Mouse (Mus musculus): ENCODE measurements around the gene Dcps.

Gene Dcps

GRCm38 (mm10) chr9:35131637-35132397 lies 44.0 kb downstream of the Dcps start:
- DNase-seq (ENCODE audit: low spot score) = no peak

GRCm38 (mm10) chr9:35128995-35129418 lies 46.9 kb downstream of the Dcps start:
- no peak for DNase-seq (ENCODE audit: low spot score)

- no peak for DNase-seq (ENCODE audit: low spot score)
These were observed 47.3 kb downstream of the Dcps start for GRCm38 (mm10) chr9:35128564-35128963.

GRCm38 (mm10) chr9:35127561-35127960 lies 48.3 kb downstream of the Dcps start:
- DNase-seq (ENCODE audit: low spot score) = no peak

- no peak for DNase-seq (ENCODE audit: low spot score)
These were observed 48.7 kb downstream of the Dcps start for GRCm38 (mm10) chr9:35127147-35127546.

GRCm38 (mm10) chr9:35124678-35124955 lies 51.2 kb downstream of the Dcps start:
- DNase-seq (ENCODE audit: low spot score) = no peak

- no peak for DNase-seq (ENCODE audit: low spot score)
These were observed 51.8 kb downstream of the Dcps start for GRCm38 (mm10) chr9:35123804-35124677.

GRCm38 (mm10) chr9:35123456-35123803 lies 52.4 kb downstream of the Dcps start:
- DNase-seq (ENCODE audit: low spot score) = no peak

- no peak for DNase-seq (ENCODE audit: low spot score)
These were observed 53.2 kb downstream of the Dcps start for GRCm38 (mm10) chr9:35122551-35123266.

GRCm38 (mm10) chr9:35119168-35119567 lies 56.7 kb downstream of the Dcps start, which contains the start of gene St3gal4:
TSS of gene St3gal4 (minus strand) at chr9:35119268.
- no peak for DNase-seq (ENCODE audit: low spot score)

- no peak for DNase-seq (ENCODE audit: low spot score)
These were observed 57.3 kb downstream of the Dcps start for GRCm38 (mm10) chr9:35118563-35118962.

GRCm38 (mm10) chr9:35117384-35118295 lies 58.2 kb downstream of the Dcps start:
- DNase-seq (ENCODE audit: low spot score) = no peak

- DNase-seq (ENCODE audit: low spot score) = peak; percentile 53
These were observed 59.2 kb downstream of the Dcps start for GRCm38 (mm10) chr9:35116391-35117381.

- no peak for DNase-seq (ENCODE audit: low spot score)
These were observed 60.1 kb downstream of the Dcps start for GRCm38 (mm10) chr9:35115804-35116203.

GRCm38 (mm10) chr9:35115299-35115698 lies 60.6 kb downstream of the Dcps start:
- no peak for DNase-seq (ENCODE audit: low spot score)

- DNase-seq (ENCODE audit: low spot score) = no peak
These were observed 61.6 kb downstream of the Dcps start for GRCm38 (mm10) chr9:35114234-35114633.

- no peak for DNase-seq (ENCODE audit: low spot score)
These were observed 63.8 kb downstream of the Dcps start for GRCm38 (mm10) chr9:35111941-35112595.

GRCm38 (mm10) chr9:35111446-35111845 lies 64.4 kb downstream of the Dcps start:
- no peak for DNase-seq (ENCODE audit: low spot score)

- DNase-seq (ENCODE audit: low spot score) = no peak
These were observed 65.3 kb downstream of the Dcps start for GRCm38 (mm10) chr9:35110567-35110966.

GRCm38 (mm10) chr9:35110051-35110450 lies 65.8 kb downstream of the Dcps start:
- no peak for DNase-seq (ENCODE audit: low spot score)
